Mouse (Mus musculus): ENCODE data around the gene 4930562C15Rik. TPM values are rescaled to one million over a fixed set of nuclear protein-coding genes. Genes with fewer than 3 reads are reported as not detected.

The 4930562C15Rik gene
- polyA plus RNA-seq, 1 experiment: not detected

DNA sequence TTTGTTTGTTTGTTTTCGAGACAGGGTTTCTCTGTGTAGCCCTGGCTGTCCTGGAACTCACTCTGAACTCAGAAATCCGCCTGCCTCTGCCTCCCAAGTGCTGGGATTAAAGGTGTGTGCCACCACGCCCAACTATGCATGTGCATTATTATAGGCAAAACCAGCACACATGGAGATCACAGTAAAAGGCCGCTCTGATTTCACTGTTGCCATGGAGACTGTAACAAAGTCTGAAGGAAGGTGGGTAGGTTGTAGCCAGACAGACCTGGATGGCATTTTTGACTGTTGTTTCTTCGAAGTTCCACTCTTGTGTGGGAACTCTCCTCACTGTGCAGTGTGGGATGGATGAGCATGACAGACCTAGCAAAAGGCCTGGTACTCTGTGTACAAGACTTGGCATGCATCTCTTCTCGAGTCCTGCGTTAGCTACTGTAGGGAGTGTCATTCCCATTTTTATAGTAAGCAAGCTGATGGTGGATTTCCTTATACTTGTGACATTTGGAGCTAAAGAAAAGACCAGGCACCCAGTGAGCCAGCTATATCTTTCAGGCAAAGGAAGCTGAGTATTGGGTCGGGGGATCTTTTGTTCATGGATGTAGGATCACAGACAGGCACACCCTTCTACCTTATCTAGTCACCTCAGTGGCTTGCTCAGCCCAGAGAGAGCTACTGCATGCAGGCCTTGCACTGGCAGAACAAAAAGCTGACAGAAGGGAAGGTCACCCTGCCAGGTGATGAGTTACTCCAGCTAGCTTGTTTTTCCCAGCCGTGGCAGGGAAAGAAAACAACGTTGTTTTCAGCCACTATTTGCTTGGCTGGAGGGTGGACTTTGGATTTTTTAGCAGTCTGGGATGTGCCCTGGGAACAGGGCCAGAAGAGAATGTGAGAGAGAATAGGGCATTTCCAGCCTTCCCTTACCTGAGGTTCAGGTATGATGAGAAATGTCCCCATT, 46.5 kb downstream of the 4930562C15Rik start:
- H3K27ac ChIP-seq (ENCODE audit: insufficient read depth, low read depth, low read length): no peak overlapping the region; the same call in 1 of the 2 replicates
- TF ChIP-seq CTCF (IDR thresholded peaks at IDR 0.05; ENCODE audit: insufficient read depth, low read depth, low read length): no peak
- TF ChIP-seq POLR2A (IDR thresholded peaks at IDR 0.05; ENCODE audit: insufficient read depth, low read depth, low read length): no peak
- peaks cover 17% of the 10 kb centered on the region for H3K4me1 ChIP-seq (ENCODE audit: control insufficient read depth, insufficient read depth, low read length)
- H3K4me3 ChIP-seq (ENCODE audit: insufficient read depth, low read depth, low read length): peak overlapping the region; percentile 84; the same call in 1 of the 2 replicates
- WGBS: 55% methylated on average over 10 of the region's 10 CpGs

DNA sequence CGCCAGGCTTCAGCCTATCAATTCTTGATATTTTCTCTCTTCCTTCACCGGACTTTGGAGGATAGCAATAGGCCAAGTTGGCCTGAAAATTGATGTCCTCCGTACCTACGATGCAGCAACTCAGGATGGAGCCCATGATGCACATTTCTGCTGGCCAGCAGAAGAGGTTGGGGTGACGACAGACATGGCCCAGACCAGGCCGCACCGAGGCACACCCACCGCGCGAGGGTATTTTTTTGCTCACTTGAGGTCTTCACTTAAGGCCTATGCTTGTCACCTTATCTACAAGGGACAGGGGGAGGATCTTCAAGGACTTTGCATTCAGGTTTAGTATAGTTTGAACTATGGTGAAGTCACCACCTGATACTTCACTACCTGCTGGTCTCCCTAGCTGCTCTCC, 49.7 kb downstream of the 4930562C15Rik start:
- TF ChIP-seq CTCF (IDR thresholded peaks at IDR 0.05; ENCODE audit: insufficient read depth, low read depth, low read length): no peak
- TF ChIP-seq POLR2A (IDR thresholded peaks at IDR 0.05; ENCODE audit: insufficient read depth, low read depth, low read length): no peak
- WGBS: 94% methylated on average over 10 of the region's 10 CpGs
- no peak overlapping the region for H3K27ac ChIP-seq (ENCODE audit: insufficient read depth, low read depth, low read length)
- H3K4me1 ChIP-seq (ENCODE audit: control insufficient read depth, insufficient read depth, low read length): peaks cover 2% of the 10 kb centered on the region; the same call in 1 of the 2 replicates
- H3K4me3 ChIP-seq (ENCODE audit: insufficient read depth, low read depth, low read length): no peak overlapping the region

DNA sequence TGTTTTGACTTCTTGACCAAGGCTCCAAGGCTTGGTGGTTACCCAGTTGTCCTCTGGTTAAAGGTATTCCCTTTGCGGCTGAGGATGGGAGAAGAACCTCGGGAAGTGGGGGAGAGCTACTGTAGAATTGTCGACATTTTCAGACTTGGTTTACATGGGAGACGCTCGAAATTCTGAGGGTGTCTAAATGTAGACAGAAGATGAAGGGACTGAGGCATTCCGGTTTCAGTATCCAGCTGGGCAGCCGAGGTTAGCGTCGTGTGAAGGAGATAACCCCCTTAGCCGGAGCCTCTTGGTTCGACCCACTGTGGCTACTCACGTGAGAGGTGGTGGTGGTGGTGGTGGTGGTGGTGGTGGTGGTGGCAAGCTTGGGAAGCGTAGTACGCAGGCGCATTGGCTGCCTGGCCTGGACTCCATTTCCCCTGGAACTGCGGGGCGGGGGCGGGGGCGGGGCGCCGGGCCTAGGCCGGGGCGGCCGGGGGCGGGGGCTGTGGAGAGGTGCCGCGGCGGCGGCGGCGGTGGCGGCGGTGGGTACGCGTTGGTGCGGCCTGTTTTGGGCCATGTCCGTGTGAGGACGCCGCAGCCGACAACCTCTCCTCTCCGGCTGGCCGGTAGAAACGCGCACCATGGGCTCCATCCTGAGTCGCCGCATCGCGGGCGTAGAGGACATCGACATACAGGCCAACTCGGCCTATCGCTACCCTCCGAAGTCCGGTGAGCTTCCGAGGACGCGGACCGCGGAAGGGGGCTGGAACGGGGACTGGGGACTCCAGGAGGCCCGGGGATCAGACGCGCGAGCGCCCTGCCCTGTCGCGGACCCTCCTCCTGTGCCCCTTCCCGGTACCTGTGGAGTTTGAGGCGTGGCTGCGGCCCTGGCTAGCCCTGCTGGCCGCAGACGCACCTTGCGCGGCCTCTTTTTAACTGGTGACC, 50.8 kb downstream of the 4930562C15Rik start, which contains the start of gene Mgrn1:
Mgrn1 (plus strand) TSS at position 490 of the 930 bp plus-strand sequence.
- TF ChIP-seq CTCF (IDR thresholded peaks at IDR 0.05; ENCODE audit: insufficient read depth, low read depth, low read length) (no peak), POLR2A (IDR thresholded peaks at IDR 0.05; ENCODE audit: insufficient read depth, low read depth, low read length) (peak; percentile 79)
- WGBS: 1% methylated on average over 73 of the region's 74 CpGs
- Histone ChIP-seq H3K27ac (ENCODE audit: insufficient read depth, low read depth, low read length) (peak within 1 kb of the TSS; percentile 99), H3K4me3 (ENCODE audit: insufficient read depth, low read depth, low read length) (peak within 1 kb of the TSS; percentile 73), H3K4me1 (ENCODE audit: control insufficient read depth, insufficient read depth, low read length) (peaks cover 2% of the 10 kb centered on the region; the same call in 1 of the 2 replicates)

DNA sequence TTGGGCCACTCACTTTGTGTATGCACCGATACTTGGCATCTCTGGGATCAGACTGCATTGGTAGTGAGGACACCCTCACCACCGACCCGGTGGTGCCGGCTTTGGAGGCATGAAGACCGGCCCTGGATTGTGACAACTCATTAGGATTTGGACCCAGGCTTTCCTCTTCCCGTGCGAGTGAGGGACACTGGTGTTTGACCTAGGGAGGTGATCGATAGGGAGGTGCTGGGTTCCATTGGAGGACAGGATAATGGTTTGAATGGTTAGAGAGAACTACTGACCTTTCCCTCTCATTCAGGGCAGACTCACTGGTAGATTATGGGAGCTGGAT, 51.4 kb downstream of the 4930562C15Rik start:
- peak overlapping the region; percentile 73 for H3K4me3 ChIP-seq (ENCODE audit: insufficient read depth, low read depth, low read length)
- peak overlapping the region; percentile 69 for H3K27ac ChIP-seq (ENCODE audit: insufficient read depth, low read depth, low read length)
- TF ChIP-seq POLR2A (IDR thresholded peaks at IDR 0.05; ENCODE audit: insufficient read depth, low read depth, low read length) (no peak), CTCF (IDR thresholded peaks at IDR 0.05; ENCODE audit: insufficient read depth, low read depth, low read length) (no peak)
- WGBS: 1% methylated on average over 8 of the region's 8 CpGs
- peaks cover 2% of the 10 kb centered on the region; the same call in 1 of the 2 replicates for H3K4me1 ChIP-seq (ENCODE audit: control insufficient read depth, insufficient read depth, low read length)

DNA sequence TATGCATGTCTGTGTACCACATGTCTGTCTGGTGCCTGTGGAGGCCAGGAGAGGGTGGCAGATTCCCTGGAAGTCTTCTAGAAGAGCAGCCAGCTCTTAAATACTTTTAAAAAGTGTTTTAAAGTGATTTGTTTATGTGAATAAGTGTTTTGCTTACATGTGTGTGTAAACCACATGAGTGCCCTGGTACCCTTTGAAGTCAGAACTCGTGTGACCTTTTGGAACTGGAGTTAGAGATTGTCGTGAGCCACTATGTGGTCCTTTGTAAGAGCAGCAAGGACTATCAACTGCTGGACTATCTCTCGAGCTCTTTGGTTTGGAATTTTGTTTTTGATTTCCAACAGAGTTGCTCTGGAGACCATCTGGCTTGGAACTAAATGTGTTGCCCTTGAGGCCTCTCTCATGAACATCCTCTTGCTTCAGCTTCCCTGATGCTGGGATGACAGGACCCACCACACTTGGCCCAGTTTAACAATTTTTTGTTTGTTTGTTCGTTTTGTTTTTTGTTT, 55.0 kb downstream of the 4930562C15Rik start:
- H3K4me1 ChIP-seq (ENCODE audit: control insufficient read depth, insufficient read depth, low read length): peaks cover 6% of the 10 kb centered on the region
- no peak for TF ChIP-seq POLR2A (IDR thresholded peaks at IDR 0.05; ENCODE audit: insufficient read depth, low read depth, low read length)
- no peak for TF ChIP-seq CTCF (IDR thresholded peaks at IDR 0.05; ENCODE audit: insufficient read depth, low read depth, low read length)
- no peak overlapping the region for H3K4me3 ChIP-seq (ENCODE audit: insufficient read depth, low read depth, low read length)
- H3K27ac ChIP-seq (ENCODE audit: insufficient read depth, low read depth, low read length): no peak overlapping the region
- 66% methylated on average over 4 of the region's 4 CpGs for WGBS

DNA sequence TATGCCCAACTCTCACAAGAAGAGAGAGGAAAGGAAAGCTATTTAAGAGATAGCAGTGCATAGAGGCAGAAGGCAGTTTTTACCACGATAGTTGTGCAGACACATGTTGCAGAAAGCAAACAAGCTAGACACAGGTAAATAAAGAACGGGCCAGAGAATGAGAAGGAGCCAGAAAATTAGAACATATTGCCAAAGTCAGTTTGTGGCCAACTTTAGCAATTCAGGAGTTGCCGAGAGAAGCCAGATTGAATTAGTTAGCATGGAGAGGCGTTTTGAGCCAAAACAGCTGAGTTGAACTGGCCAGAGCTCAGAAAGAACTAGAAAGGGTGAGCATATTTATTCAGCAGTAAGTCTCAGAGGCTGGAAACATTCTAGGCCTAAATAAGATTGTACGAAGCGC, 57.0 kb downstream of the 4930562C15Rik start:
- no peak for TF ChIP-seq POLR2A (IDR thresholded peaks at IDR 0.05; ENCODE audit: insufficient read depth, low read depth, low read length)
- no peak for TF ChIP-seq CTCF (IDR thresholded peaks at IDR 0.05; ENCODE audit: insufficient read depth, low read depth, low read length)
- H3K27ac ChIP-seq (ENCODE audit: insufficient read depth, low read depth, low read length): no peak overlapping the region
- 60% methylated on average over 6 of the region's 6 CpGs for WGBS

DNA sequence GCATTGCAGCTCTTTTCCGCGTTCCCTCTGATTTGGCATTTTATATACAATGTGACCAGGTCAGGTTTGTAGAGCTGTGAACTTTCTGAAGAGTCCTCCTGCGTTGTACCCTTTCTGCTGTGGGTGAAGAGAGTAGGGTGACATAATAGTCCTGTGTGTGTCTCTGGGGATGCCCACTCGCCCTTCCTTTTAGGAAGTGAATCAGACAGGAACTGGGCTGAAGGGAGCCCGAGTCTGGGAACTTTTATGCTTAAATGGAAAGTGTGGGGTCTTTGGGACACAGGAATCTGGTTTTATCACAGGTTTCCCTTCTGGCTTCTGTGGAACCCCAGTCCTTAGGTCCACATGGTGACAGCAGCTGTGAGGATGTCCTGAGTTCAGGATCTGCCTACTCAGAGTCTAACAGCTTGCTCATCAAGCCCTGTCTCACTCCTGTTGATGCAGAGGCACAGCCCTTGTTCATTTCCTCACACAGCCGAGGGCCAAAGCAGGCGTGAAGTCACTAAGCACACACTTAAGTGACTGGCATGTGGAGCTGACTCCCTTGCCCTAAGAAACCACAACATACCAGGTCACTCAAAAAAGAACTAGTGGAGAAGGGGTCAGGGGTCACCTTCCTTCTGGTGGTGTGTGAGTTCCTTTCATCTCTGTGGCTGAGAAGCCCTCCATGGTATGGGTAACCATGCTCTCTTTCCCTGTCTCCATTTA, 59.1 kb downstream of the 4930562C15Rik start:
- Histone ChIP-seq H3K4me1 (ENCODE audit: control insufficient read depth, insufficient read depth, low read length) (peaks cover 17% of the 10 kb centered on the region), H3K27ac (ENCODE audit: insufficient read depth, low read depth, low read length) (no peak overlapping the region), H3K4me3 (ENCODE audit: insufficient read depth, low read depth, low read length) (no peak overlapping the region)
- TF ChIP-seq CTCF (IDR thresholded peaks at IDR 0.05; ENCODE audit: insufficient read depth, low read depth, low read length) (no peak), POLR2A (IDR thresholded peaks at IDR 0.05; ENCODE audit: insufficient read depth, low read depth, low read length) (no peak)
- 80% methylated on average over 7 of the region's 7 CpGs for WGBS

More for the DNA sequence above, 57.0 kb downstream of the 4930562C15Rik start:
- Histone ChIP-seq H3K4me1 (ENCODE audit: control insufficient read depth, insufficient read depth, low read length) (peaks cover 11% of the 10 kb centered on the region), H3K4me3 (ENCODE audit: insufficient read depth, low read depth, low read length) (no peak overlapping the region)

Data from olfactory bulb, adult 2 months (tissue).